Mouse (Mus musculus): ENCODE measurements around the gene Shc1. TPM values are rescaled to one million over a fixed set of nuclear protein-coding genes. Genes with fewer than 3 reads are reported as not detected.
A peak's percentile ranks its signal among the peaks of the same experiment; 100 is the strongest.

Shc1 gene
- 23.8 and 24.7 TPM in 2 replicates for polyA plus RNA-seq (2015; fragmentation: Nextera tagmentation; extraction: Ambion mirVana)

- under 1% methylated on average over 39 of the region's 39 CpGs for WGBS (ENCODE audit: insufficient replicate concordance)
- TF ChIP-seq CTCF (IDR thresholded peaks at IDR 0.05; ENCODE audit: low read depth), result no peak
- no peak for TF ChIP-seq EP300 (IDR thresholded peaks at IDR 0.05; ENCODE audit: low read depth)
- ATAC-seq, result peak; percentile 93
- DNase-seq, result peak; percentile 94
- H3K27ac ChIP-seq (ENCODE audit: low read depth), result peak within 1 kb of the TSS; percentile 97
- no peaks in the 10 kb centered on the region for H3K27me3 ChIP-seq (ENCODE audit: insufficient read depth, low read length)
- peak within 1 kb of the TSS; percentile 67 for H3K4me3 ChIP-seq (ENCODE audit: low read depth, low read length)
- H3K9ac ChIP-seq (replicated peaks), result peak within 1 kb of the TSS; percentile 73
- no peaks in the 10 kb centered on the region for H3K9me3 ChIP-seq (ENCODE audit: low read length)
- peaks cover 29% of the 10 kb centered on the region for H3K36me3 ChIP-seq (replicated peaks; ENCODE audit: insufficient read depth, low read length)
- peaks cover 43% of the 10 kb centered on the region for H3K4me1 ChIP-seq (ENCODE audit: insufficient read depth)
- peak within 1 kb of the TSS; percentile 96 for H3K4me2 ChIP-seq (ENCODE audit: low read depth, low read length)
Measured at GRCm38 (mm10) chr3:89418170-89418860, at the start of gene Shc1, which contains the start of gene Cks1b. Gene Shc1 (plus strand): TSS chr3:89418443. Gene Cks1b (minus strand): TSS chr3:89418383.

GRCm38 (mm10) chr3:89373581-89374231 lies 44.5 kb upstream of the Shc1 start:
- Histone ChIP-seq H3K9me3 (ENCODE audit: low read length) (no peaks in the 10 kb centered on the region), H3K27me3 (ENCODE audit: insufficient read depth, low read length) (no peaks in the 10 kb centered on the region), H3K9ac (replicated peaks) (no peak overlapping the region), H3K4me3 (ENCODE audit: low read depth, low read length) (no peak overlapping the region), H3K36me3 (replicated peaks; ENCODE audit: insufficient read depth, low read length) (peaks cover 5% of the 10 kb centered on the region), H3K4me1 (ENCODE audit: insufficient read depth) (peaks cover 10% of the 10 kb centered on the region), H3K4me2 (ENCODE audit: low read depth, low read length) (no peak overlapping the region), H3K27ac (ENCODE audit: low read depth) (no peak overlapping the region)
- DNase-seq (no peak), ATAC-seq (no peak)
- WGBS (ENCODE audit: insufficient replicate concordance), result 34% methylated on average over 5 of the region's 5 CpGs
- no peak for TF ChIP-seq CTCF (IDR thresholded peaks at IDR 0.05; ENCODE audit: low read depth)
- no peak for TF ChIP-seq EP300 (IDR thresholded peaks at IDR 0.05; ENCODE audit: low read depth)

GRCm38 (mm10) chr3:89377831-89378230 lies 40.4 kb upstream of the Shc1 start:
- H3K9ac ChIP-seq (replicated peaks), result no peak overlapping the region
- H3K27me3 ChIP-seq (ENCODE audit: insufficient read depth, low read length), result no peaks in the 10 kb centered on the region
- TF ChIP-seq CTCF (IDR thresholded peaks at IDR 0.05; ENCODE audit: low read depth), result no peak
- no peak for TF ChIP-seq EP300 (IDR thresholded peaks at IDR 0.05; ENCODE audit: low read depth)
- H3K36me3 ChIP-seq (replicated peaks; ENCODE audit: insufficient read depth, low read length), result peaks cover 18% of the 10 kb centered on the region
- peak overlapping the region; percentile 74; the same call in 1 of the 2 replicates for H3K4me2 ChIP-seq (ENCODE audit: low read depth, low read length)
- 78% methylated on average over 4 of the region's 4 CpGs for WGBS (ENCODE audit: insufficient replicate concordance)
- no peaks in the 10 kb centered on the region for H3K9me3 ChIP-seq (ENCODE audit: low read length)
- H3K4me1 ChIP-seq (ENCODE audit: insufficient read depth), result peaks cover 16% of the 10 kb centered on the region
- ATAC-seq (no peak), DNase-seq (no peak)
- no peak overlapping the region for H3K4me3 ChIP-seq (ENCODE audit: low read depth, low read length)
- no peak overlapping the region for H3K27ac ChIP-seq (ENCODE audit: low read depth)

- peak overlapping the region; percentile 48 for H3K4me3 ChIP-seq (ENCODE audit: low read depth, low read length)
- DNase-seq (peak; percentile 80), ATAC-seq (peak; percentile 78)
- H3K9me3 ChIP-seq (ENCODE audit: low read length), result no peaks in the 10 kb centered on the region
- H3K4me2 ChIP-seq (ENCODE audit: low read depth, low read length), result peak overlapping the region; percentile 74
- WGBS (ENCODE audit: insufficient replicate concordance), result 9% methylated on average over 26 of the region's 29 CpGs
- H3K27me3 ChIP-seq (ENCODE audit: insufficient read depth, low read length), result no peaks in the 10 kb centered on the region
- H3K36me3 ChIP-seq (replicated peaks; ENCODE audit: insufficient read depth, low read length), result peaks cover 18% of the 10 kb centered on the region
- no peak overlapping the region for H3K27ac ChIP-seq (ENCODE audit: low read depth)
- H3K9ac ChIP-seq (replicated peaks), result peak overlapping the region; percentile 47
- H3K4me1 ChIP-seq (ENCODE audit: insufficient read depth), result peaks cover 16% of the 10 kb centered on the region
- no peak for TF ChIP-seq EP300 (IDR thresholded peaks at IDR 0.05; ENCODE audit: low read depth)
- peak; percentile 92 for TF ChIP-seq CTCF (IDR thresholded peaks at IDR 0.05; ENCODE audit: low read depth)
Measured at GRCm38 (mm10) chr3:89378394-89379067, 39.7 kb upstream of the Shc1 start.

GRCm38 (mm10) chr3:89379388-89380131 lies 38.7 kb upstream of the Shc1 start:
- Histone ChIP-seq H3K9me3 (ENCODE audit: low read length) (no peaks in the 10 kb centered on the region), H3K4me2 (ENCODE audit: low read depth, low read length) (no peak overlapping the region), H3K9ac (replicated peaks) (no peak overlapping the region), H3K27ac (ENCODE audit: low read depth) (no peak overlapping the region), H3K4me1 (ENCODE audit: insufficient read depth) (peaks cover 10% of the 10 kb centered on the region), H3K4me3 (ENCODE audit: low read depth, low read length) (no peak overlapping the region), H3K27me3 (ENCODE audit: insufficient read depth, low read length) (no peaks in the 10 kb centered on the region), H3K36me3 (replicated peaks; ENCODE audit: insufficient read depth, low read length) (peaks cover 18% of the 10 kb centered on the region)
- 73% methylated on average over 31 of the region's 31 CpGs for WGBS (ENCODE audit: insufficient replicate concordance)
- ATAC-seq, result no peak
- TF ChIP-seq EP300 (IDR thresholded peaks at IDR 0.05; ENCODE audit: low read depth) (no peak), CTCF (IDR thresholded peaks at IDR 0.05; ENCODE audit: low read depth) (no peak)
- DNase-seq, result no peak
